Mouse (Mus musculus) kidney, embryonic 14.5 days (tissue): ENCODE results near the gene Hormad1. TPM values are rescaled to one million over a fixed set of nuclear protein-coding genes. Genes with fewer than 3 reads are reported as not detected.
A peak's percentile ranks its signal among the peaks of the same experiment; 100 is the strongest.
"Not testable (repeated sequence)": the region's sequence is repeated elsewhere in the genome, so short reads cannot be mapped to it uniquely, and the experiment has no call there.

Experiments
- ATAC-seq: fragments of 200-750 bp; cut with Nextera tagmentation; 2 replicates; pipeline ENCODE4 v1.8.0; 2017; ENCODE audit warnings: moderate number of reproducible peaks, mild to moderate bottlenecking, moderate TSS enrichment, moderate library complexity; ENCODE audit not compliant: low FRiP score, low TSS enrichment
- H3K27ac ChIP-seq: fragments of 300-500 bp; sonication (generic); 2 replicates; pipeline ENCODE4 v1.5.1; 2014; ENCODE audit warnings: low read depth, mild to moderate bottlenecking, low read length, moderate library complexity, mixed read lengths
- H3K27me3 ChIP-seq: fragments of 300-500 bp; sonication (generic); 2 replicates; pipeline ENCODE4 v1.6.1; 2014; ENCODE audit warnings: mild to moderate bottlenecking, low read length; ENCODE audit not compliant: control insufficient read depth, insufficient read depth
- H3K36me3 ChIP-seq: fragments of 300-500 bp; sonication (generic); 2 replicates; pipeline ENCODE4 v1.6.1; 2014; ENCODE audit warnings: low read length, mixed read lengths; ENCODE audit not compliant: control insufficient read depth, insufficient read depth
- H3K4me1 ChIP-seq: fragments of 300-500 bp; sonication (generic); 2 replicates; pipeline ENCODE4 v1.6.1; 2014; ENCODE audit warnings: low read length, mixed read lengths; ENCODE audit not compliant: control insufficient read depth, insufficient read depth
- H3K4me2 ChIP-seq: fragments of 300-500 bp; sonication (generic); replicated peaks from 2 replicates; pipeline ENCODE4 v1.6.1; 2014; ENCODE audit warnings: low read depth, mild to moderate bottlenecking, low read length
- H3K4me3 ChIP-seq: fragments of 300-500 bp; sonication (generic); 2 replicates; pipeline ENCODE4 v1.5.1; 2014; ENCODE audit warnings: mild to moderate bottlenecking, low read length
- H3K9ac ChIP-seq: fragments of 300-500 bp; sonication (generic); 2 replicates; pipeline ENCODE4 v1.6.1; 2014; ENCODE audit warnings: low read depth, mild to moderate bottlenecking, low read length, moderate library complexity
- H3K9me3 ChIP-seq: fragments of 300-500 bp; sonication (generic); 2 replicates; pipeline ENCODE4 v1.6.1; 2016; ENCODE audit warnings: low read length; ENCODE audit not compliant: control insufficient read depth
- WGBS: fragments of 180-500 bp; shearing (Covaris S2); extraction: QIAGEN DNeasy Blood & Tissue Kit; methylation state at CpG from one replicate; pipeline ENCODE4 v1.1.7; 2014; 5-methylcytosine and 5-hydroxymethylcytosine counted together
- polyA plus RNA-seq: library from polyadenylated mRNA; unstranded; fragments of >200 nt; fragmentation: Nextera tagmentation; extraction: Ambion mirVana; gene quantifications from 2 replicates; pipeline ENCODE4 v1.2.1, GENCODE M21; 2014

Hormad1 gene
- polyA plus RNA-seq, 1 experiment from 2014 or later = not detected

DNA sequence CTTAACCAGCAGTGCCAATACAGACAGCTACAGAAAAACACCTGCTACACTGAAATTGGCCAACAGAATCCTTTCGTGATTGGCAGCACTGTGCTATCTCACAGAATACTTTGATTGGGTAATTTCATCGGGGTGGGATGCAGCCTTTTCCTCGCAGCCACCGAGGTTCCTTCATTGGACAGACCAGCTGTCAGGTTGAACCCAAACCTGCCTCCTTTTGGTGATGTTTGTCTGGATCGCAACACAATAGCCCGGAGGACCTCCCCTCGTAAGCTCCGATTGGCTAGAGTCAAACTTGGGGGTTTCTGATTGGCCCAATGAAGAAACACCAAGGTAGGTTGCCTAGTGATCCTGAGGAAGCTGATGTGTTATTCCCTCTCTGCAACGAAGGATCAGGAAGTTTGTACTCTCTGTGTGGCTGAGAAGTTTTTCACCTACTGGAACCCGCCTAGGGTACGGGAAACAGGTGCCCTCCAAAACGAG lies 29.2 kb downstream of the Hormad1 start, which contains the start of gene Golph3l:
Gene Golph3l (plus strand): TSS at position 331 of the 483 bp plus-strand sequence.
- 0 out of 2 replicates have a peak, but pooled peaks cover 3% of the 10 kb centered on the region for H3K4me1 ChIP-seq
- under 1% methylated on average over 12 of the region's 12 CpGs for WGBS
- peak within 1 kb of the TSS; percentile 40; the same call in 1 of the 2 replicates for H3K9ac ChIP-seq
- no peaks in the 10 kb centered on the region for H3K27me3 ChIP-seq
- ATAC-seq = peak; percentile 100
- no peaks in the 10 kb centered on the region for H3K9me3 ChIP-seq
- peak within 1 kb of the TSS; percentile 51 for H3K27ac ChIP-seq
- peak within 1 kb of the TSS; percentile 76 for H3K4me3 ChIP-seq
- peak within 1 kb of the TSS; percentile 58 for H3K4me2 ChIP-seq
- H3K36me3 ChIP-seq = peaks cover 16% of the 10 kb centered on the region

DNA sequence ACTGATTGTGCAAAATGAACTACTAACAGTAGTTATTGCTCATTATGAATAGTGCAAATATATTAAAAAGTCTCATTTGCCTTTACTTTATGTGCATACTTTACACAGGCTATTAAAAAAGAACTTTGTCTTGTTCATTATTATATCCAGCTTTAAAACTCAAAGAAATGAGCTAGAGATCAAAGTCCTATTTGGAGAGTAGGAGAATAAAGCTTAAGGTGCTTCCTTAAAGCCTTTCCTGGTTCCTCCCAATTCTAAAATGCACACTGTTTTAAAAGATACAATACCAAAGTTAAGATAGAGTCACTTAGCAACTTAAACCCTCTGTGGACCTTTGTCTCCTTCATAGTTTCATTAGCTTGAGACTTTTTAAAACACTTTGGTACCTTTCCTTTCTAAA lies 39.3 kb downstream of the Hormad1 start:
- H3K9me3 ChIP-seq = no peaks in the 10 kb centered on the region
- no peak overlapping the region for H3K27ac ChIP-seq
- no peak for ATAC-seq
- no peaks in the 10 kb centered on the region for H3K27me3 ChIP-seq
- H3K4me3 ChIP-seq = no peak overlapping the region
- H3K36me3 ChIP-seq = peaks cover 22% of the 10 kb centered on the region
- H3K4me2 ChIP-seq = no peak overlapping the region
- H3K9ac ChIP-seq = no peak overlapping the region
- H3K4me1 ChIP-seq = no peaks in the 10 kb centered on the region

DNA sequence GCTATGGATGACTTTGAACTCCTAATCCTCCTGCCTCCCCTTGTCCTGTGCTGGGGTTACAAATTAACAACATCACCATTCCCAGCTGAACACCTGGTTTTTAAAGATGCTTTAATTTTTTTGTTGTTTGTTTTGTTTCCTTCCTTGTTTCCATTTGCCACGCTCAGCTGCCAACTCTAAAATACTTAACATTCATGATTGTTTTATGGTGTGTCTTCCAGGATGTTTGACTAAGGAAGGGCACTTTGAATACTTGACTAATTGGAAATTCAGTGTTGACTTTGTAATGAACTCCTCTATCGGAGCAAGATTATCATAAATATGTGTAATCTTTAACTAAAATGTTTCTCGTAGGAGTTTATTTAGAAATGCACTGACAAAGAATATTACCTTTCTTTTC lies 41.8 kb downstream of the Hormad1 start:
- H3K36me3 ChIP-seq = peaks cover 8% of the 10 kb centered on the region
- H3K4me1 ChIP-seq = no peaks in the 10 kb centered on the region
- no peak overlapping the region for H3K9ac ChIP-seq
- no peak overlapping the region for H3K4me2 ChIP-seq
- WGBS = 83% methylated on average over 3 of the region's 3 CpGs
- no peaks in the 10 kb centered on the region for H3K9me3 ChIP-seq
- no peaks in the 10 kb centered on the region for H3K27me3 ChIP-seq
- no peak overlapping the region for H3K27ac ChIP-seq
- H3K4me3 ChIP-seq = no peak overlapping the region
- no peak for ATAC-seq

DNA sequence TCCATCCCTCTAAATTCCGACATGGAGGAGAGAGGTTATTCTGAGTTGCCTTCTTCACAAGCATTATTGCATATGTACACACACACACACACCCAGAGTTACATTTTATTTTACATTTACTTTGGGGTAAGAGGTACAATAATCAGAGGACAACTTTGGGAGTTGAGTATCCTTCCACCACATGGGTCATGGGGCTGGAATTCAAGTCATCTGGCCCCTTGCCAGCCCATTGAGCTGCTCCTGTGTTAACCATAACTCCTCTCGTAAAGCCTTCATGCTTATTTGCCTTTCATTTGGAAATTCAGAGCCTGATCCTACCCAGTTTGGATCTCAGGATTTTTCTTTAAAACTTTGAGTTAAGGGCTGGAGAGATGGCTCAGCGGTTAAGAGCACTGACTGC lies 46.6 kb downstream of the Hormad1 start:
- Histone ChIP-seq H3K9ac (no peak overlapping the region), H3K36me3 (peaks cover 27% of the 10 kb centered on the region), H3K4me3 (no peak overlapping the region), H3K4me1 (no peaks in the 10 kb centered on the region), H3K9me3 (no peaks in the 10 kb centered on the region), H3K4me2 (no peak overlapping the region), H3K27me3 (no peaks in the 10 kb centered on the region), H3K27ac (no peak overlapping the region)
- 90% methylated on average over 3 of the region's 3 CpGs for WGBS
- ATAC-seq = no peak

DNA sequence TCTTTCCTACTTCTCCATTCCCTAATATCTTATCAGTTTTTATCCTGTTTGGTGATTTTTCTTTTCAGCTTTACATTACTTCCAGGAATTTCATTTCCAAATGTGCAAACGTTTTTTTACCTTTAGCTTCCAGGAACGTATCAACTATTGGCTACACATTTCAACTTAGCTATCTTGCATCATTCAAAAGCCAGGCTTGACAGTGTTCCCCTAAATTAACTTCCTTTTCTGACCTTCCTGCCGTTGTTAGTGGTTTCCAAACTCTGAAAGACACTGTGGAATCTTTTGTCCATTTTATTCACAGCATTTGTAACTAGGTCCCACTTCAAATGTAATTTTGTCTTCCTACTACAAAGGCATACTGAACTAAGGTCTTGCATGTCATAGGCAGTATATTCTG lies 49.7 kb downstream of the Hormad1 start:
- Histone ChIP-seq H3K36me3 (peaks cover 29% of the 10 kb centered on the region), H3K27me3 (no peaks in the 10 kb centered on the region), H3K9me3 (no peaks in the 10 kb centered on the region), H3K9ac (no peak overlapping the region), H3K4me1 (no peaks in the 10 kb centered on the region), H3K27ac (no peak overlapping the region), H3K4me2 (no peak overlapping the region), H3K4me3 (no peak overlapping the region)
- WGBS = 72% methylated on average over 3 of the region's 3 CpGs
- ATAC-seq = no peak

DNA sequence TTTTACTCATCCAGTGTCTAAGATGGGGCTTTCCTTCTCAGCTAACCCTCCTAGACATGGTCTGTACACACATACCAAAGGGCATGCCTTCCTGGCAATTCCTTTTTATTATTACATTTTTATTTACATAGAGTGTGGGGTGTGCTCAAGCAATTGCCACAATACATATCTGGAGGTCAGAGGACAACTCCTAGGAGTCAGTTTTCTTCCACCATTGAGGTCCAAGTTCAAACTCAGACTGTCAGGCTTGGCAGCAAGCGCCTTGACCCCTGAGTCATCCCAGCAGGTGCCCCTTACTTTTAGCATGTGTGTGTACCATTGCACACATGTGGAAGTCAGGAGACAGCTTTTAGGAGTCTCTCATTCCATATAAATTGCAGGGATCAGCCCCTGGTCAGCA lies 54.5 kb downstream of the Hormad1 start:
- WGBS = 100% methylated on average over 1 of the region's 1 CpGs
- no peak overlapping the region for H3K4me2 ChIP-seq
- ATAC-seq = no peak
- H3K27me3 ChIP-seq = no peaks in the 10 kb centered on the region
- no peak overlapping the region for H3K4me3 ChIP-seq
- H3K9me3 ChIP-seq = no peaks in the 10 kb centered on the region
- H3K9ac ChIP-seq = no peak overlapping the region
- H3K27ac ChIP-seq = no peak overlapping the region
- H3K36me3 ChIP-seq = peaks cover 41% of the 10 kb centered on the region
- no peaks in the 10 kb centered on the region for H3K4me1 ChIP-seq

DNA sequence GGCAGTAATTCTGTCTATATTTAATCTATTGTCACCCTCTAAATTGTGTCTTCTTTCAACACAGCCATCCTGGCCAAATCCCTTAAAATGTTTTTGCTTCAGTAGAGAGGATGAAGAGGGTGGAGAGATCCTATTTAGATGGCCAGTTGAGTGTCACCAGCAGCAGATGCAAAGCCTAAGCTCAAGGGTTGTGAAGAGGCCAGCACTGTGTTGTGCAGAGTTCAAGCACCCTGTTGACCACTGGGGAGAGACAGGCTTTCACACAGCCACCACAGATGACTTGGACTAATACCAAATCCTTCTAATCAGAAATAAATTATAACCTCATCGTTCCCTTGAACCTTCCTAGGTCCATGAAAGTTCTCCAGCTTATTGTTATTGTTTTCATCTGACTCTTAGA lies 59.0 kb downstream of the Hormad1 start:
- H3K4me1 ChIP-seq = no peaks in the 10 kb centered on the region
- H3K36me3 ChIP-seq = peaks cover 33% of the 10 kb centered on the region

DNA sequence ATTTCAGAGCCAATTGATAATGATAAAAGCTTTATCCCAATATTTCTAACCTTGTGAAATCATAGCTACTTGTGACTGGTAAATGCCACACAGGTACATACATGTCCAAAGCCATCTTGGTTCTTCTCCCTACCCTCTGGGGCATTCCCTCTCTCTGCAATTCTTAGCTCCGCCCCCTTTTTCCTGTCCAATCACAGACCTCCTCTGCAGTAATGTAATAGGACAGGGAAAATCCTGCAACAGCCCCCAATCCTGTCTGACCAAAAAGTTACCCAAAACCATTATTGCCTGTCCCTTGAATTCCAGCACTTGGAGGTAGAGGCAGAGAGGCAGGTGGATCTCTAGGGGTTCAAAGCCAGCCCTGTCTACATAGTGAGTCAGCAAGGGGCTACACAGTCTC lies 61.8 kb downstream of the Hormad1 start:
- Histone ChIP-seq H3K9me3 (no peaks in the 10 kb centered on the region), H3K27me3 (no peaks in the 10 kb centered on the region), H3K36me3 (peaks cover 25% of the 10 kb centered on the region), H3K4me3 (no peak overlapping the region), H3K9ac (no peak overlapping the region), H3K27ac (no peak overlapping the region), H3K4me2 (no peak overlapping the region), H3K4me1 (no peaks in the 10 kb centered on the region)
- 74% methylated on average over 1 of the region's 1 CpGs for WGBS
- ATAC-seq = no peak

More for the DNA sequence above, 59.0 kb downstream of the Hormad1 start:
- WGBS = 88% methylated on average over 1 of the region's 1 CpGs
- Histone ChIP-seq H3K4me2 (no peak overlapping the region), H3K27ac (no peak overlapping the region), H3K9ac (no peak overlapping the region), H3K9me3 (no peaks in the 10 kb centered on the region), H3K4me3 (no peak overlapping the region), H3K27me3 (no peaks in the 10 kb centered on the region)
- no peak for ATAC-seq

DNA sequence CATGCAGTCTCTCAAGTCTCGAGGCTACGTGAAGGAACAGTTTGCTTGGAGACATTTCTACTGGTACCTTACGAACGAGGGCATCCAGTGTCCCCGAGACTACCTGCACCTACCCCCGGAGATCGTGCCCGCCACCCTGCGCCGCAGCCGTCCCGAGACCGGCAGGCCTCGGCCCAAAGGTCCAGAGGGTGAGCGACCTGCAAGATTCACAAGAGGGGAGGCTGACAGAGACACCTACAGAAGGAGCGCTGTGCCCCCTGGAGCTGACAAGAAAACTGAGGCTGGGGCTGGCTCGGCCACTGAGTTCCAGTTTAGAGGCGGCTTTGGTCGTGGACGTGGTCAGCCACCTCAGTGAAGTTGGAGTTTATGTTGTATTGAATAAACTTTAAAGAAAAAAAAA lies 62.9 kb downstream of the Hormad1 start:
- not testable (repeated sequence) for H3K9me3 ChIP-seq, H3K27me3 ChIP-seq, ATAC-seq, H3K4me1 ChIP-seq, H3K4me2 ChIP-seq, H3K27ac ChIP-seq, H3K4me3 ChIP-seq, H3K9ac ChIP-seq
- H3K36me3 ChIP-seq = peaks cover 25% of the 10 kb centered on the region
- 93% methylated on average over 19 of the region's 20 CpGs for WGBS
